Mouse (Mus musculus) left cerebral cortex, adult 18-20 months (tissue): ENCODE measurements around the gene Nfya. TPM values are rescaled to one million over a fixed set of nuclear protein-coding genes. Genes with fewer than 3 reads are reported as not detected.

ENCODE experiments used
- DNase-seq, 2 experiments: peaks; one replicate each; pipeline ENCODE4 v3.0.0; 2021 to 2022; ENCODE audit warnings: low spot score in 2 of 2, mixed read lengths in 1 of 2
- long read RNA-seq, 2 experiments: library from polyadenylated mRNA; stranded (forward); transcript quantifications; one replicate each; pipeline ENCODE4 v2.0.0; 2021
- total RNA-seq, 2 experiments: library from RNA; stranded (reverse); gene quantifications; 2 replicates each; pipeline ENCODE4 v1.2.3; 2021

The Nfya gene
- total RNA-seq: 10 to 100 TPM; 25.2 to 28.7 TPM
- long read RNA-seq, experiment 1, partial matches to known transcripts: 0 of 3 reads
- long read RNA-seq, experiment 1, other reads (novel, unspliced or antisense): 2 of 3 reads
- long read RNA-seq, experiment 2, partial matches to known transcripts: 1 of 4 reads
- long read RNA-seq, experiment 2, other reads (novel, unspliced or antisense): 0 of 4 reads

DNA sequence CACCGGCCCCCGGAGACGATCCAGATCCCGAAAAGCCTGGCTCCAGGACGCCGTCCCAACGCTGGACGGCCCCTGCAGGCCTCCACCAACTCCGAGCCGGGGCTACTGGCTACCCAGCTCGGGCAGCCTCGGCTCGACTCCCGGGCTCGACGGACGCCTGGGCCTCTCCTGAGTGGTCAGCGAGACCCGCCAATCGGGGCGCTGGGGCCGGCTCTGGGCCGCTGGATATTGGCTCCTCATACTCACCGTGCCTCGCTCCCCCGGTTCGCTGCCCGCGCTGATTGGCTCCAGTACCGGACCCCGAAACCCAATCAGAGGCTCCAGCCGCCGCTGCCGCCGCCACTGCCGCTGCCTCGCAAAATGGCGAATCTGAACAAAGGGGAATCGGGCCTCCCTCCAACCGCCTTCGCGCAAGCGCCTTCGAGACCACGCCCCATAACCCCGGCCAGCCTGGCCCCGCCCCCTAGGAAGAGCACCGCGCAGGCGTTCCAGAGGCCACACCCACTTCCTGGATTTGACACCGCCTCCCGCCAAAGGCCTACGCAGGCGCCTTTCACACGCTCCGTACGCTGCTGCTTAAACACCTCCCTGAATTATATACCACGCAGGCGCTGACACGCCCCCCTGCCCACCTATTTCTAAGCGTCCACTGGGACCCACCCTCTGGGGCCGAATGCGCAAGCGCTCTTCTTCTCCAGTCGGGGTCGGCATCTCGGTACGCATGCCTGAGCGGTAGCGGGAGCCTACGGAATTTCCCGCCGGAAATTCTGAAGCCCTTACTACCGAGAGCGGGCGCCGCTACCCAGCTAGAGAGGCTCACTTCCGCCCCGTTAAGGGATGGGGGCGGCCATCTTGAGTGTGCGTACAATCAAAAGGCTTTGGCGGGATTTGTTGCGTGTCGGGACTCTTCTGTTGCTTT lies at the start of gene Nfya, which contains the start of gene Oard1:
Gene Nfya (minus strand): TSS at position 527 of the 919 bp plus-strand sequence.
Gene Oard1 (plus strand): TSS at position 635 of the 919 bp plus-strand sequence.
- DNase-seq: peak; percentile 99 to 100

DNA sequence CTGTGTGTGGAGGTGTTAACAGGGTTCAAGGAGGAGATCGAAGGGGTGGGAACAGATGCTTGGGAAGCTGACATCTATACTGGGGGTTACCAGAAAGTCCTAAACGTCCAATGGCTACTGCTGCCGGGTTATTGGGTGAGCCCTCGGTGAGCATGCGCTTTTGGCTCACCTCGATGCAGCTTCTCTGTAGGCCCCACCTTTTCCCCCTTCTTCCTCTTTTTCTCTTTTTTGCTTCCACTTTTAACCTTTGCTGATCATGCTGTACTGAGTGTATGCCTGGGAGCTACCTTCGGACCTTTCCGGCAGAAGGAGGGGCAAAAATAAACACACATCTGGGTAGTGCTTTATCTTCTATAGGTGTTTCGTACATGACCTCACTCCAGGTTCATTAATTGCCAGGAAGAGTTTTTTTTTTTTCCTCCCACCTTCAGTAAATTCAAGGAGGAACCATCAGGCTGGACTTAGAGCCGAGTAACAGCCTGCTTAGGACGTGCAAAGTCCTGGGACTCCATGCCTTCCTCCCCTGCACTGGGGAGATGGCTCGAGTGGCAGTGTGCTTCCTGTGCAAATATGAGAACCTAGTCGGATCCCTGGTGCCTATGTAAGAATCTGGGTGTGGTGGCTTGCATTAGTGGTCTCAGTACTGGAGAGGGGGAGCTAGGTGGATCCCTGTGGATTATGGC lies 48.4 kb upstream of the Nfya start:
- DNase-seq: no peak

DNA sequence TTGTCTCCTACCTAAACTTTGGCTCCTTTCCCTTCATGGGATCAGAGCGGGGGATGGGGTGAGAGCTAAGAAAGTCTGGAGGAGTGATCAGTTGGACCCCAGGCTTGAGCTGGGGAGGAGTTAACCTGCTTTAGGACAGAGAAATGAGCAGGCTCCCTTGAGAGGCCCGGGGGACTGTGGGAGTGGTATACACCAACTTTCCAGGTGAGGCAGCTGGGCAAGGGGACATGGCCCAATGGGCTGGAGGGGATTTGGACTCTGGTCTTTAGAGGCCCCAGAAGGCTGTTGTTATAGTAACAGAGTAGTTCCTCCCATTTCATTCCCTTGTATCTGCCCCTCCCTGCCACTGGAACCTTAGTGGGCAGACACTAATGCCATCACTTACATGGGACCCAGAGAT lies 46.2 kb upstream of the Nfya start:
- no peak for DNase-seq

DNA sequence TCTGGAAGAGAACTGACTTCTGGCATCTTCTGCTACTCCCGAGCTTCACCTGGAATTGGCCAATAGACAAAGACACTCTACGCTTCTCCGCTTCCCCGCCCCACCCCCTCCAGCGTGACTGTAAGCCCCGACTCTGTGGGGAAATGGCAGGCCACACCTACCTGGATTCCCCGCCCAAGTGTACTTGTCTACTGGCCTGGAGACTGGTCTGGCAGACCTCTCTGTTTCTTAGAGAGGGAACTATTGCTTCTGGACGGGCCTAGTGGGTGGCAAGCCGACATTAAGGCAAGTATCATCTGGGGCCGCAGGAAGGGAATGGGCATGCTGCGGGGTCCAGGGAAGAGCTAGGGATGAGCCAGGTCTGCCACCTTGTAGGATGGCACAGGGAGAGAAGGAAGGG lies 45.0 kb upstream of the Nfya start, which contains the start of gene Unc5cl:
Gene Unc5cl (plus strand): TSS at position 214 of the 400 bp plus-strand sequence.
- no peak for DNase-seq

DNA sequence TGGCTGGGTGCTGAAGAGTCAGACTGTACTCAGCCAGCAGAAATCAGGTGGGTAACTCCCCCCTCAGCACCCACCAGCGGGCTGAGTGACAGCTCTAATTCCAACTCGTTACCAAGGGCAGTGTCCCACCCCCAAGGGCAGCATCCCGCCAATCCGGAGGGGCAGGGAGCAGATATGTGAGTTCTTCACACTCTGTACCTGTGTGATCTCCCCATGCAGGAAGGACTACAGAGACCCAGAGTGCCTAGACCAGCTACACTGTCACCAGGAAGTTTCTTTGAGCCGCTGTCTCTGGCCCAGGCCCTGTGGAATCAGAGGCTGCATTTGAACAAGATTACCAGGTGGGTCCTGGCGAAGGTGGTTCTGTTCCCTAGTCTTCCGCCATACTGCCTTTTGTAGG lies 44.5 kb upstream of the Nfya start:
- DNase-seq: no peak

DNA sequence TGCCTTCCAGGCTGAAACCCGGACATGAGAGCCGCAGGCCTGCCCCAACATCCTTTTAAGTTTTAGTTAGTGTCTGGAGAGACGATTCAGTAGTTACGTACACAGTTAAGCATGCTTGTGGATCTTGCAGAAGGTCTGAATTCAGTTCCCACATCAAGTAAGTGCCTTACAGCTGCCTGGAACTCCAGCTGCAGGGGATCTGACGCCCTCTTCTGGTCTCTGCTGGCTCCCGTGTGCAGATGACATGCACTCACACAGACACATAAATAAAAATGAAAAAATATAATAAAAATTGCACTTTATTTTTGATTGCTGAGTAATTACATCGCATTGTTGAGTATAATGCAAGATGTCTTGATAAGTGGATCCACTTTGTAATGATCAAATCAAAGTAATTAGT lies 43.8 kb upstream of the Nfya start:
- no peak for DNase-seq

DNA sequence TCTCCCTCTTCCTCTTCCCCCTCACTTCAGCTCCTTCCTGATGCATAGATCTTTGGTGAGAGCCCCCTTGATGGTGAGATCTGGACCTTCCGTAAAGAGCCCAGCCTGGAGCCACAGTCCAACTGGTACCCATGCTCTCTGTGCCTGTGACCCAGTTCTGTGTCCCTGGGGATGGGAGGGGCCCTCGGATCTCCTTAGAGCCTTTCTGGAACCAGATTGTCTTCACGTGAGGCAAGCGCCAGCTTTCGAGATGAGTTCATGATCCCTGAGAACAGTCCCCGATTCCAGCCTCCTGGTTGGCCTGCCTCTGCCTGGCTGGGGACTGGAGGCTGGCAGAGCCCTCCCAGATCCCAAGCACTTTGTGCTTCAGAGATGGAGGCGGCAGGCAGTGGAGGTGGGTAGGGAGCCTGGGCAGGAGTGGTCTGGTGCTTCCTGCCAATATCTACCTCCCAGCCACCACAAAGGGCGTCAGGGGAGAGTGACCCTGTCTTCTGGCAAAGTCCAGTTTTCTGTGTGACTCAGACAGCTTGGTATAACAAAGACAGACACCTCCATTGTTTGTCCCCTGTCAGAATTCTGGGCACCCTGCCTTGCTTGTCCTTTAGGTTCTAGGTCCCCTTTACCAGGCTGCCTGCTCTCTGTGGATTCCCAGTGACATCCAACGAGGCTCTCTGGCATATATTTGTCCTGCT lies 42.2 kb upstream of the Nfya start:
- no peak for DNase-seq

DNA sequence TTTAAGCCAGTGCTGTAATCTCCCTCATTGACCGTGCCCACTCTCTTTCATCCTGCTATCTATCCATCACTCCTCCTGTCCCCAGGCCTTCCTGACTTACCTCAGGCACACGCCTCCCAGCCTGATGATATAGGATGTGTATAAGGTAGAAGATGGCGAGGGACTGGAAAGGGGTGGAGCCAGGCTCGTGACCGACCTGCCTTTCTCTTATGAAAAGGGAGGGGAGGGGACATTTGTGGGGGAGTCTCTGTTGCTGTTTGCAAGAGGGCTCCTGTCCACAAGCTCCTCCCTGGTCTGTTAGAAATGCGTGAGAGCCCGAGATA lies 41.6 kb upstream of the Nfya start, which contains the start of gene Tspo2:
Gene Tspo2 (minus strand): TSS at position 170 of the 323 bp plus-strand sequence.
- no peak for DNase-seq

DNA sequence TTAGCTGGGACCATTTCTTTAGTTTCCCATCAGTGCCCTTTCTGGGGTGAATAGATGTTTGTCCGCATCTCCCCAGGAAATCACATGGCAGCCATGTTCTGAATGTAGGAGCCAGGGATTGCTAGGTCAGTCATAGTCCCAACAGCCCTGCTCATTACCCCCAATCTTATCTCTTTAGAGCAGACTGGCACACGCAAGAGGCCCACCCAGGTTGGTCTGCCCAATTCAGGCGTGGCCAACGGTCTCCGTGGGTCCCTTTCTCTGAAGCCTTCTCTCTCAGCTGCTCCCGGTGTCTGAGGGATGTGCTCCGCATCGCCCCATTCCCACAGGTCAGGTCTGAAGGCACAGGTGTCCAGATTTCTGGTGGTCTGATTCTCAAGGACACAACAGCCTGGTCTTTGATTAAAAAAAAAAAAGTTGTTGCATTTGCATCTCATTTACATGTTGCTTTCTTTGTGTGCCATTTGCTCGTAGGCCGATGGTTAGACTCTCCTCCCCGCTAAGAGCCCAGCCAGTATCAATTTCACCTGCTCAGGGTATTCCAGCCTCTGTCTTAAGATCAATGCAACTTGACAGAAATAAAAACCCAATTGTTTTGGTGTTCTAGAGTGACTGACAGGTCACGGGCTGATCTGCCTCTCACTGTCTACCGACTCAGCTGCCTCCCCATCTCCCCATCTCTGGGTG lies 41.1 kb upstream of the Nfya start:
- no peak for DNase-seq

DNA sequence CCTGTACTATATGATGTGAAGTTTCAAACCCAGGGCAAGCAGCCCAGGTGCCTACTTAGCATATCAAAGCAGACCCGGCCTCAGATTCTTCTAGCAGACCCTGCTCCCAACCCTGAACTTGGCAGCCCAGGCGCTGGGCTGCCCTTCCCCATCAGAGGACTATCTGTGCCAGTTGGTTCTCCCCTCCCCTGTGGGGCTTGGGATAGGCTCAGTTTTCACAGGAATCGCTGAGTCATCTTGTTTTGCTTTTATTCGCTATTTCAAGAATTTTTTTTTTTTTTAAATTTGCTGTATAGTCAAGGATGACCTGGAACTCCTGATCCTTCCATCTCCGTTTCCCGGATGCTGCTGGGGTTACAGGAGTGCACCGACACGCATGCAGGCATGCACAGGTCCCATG lies 38.0 kb upstream of the Nfya start:
- no peak for DNase-seq

DNA sequence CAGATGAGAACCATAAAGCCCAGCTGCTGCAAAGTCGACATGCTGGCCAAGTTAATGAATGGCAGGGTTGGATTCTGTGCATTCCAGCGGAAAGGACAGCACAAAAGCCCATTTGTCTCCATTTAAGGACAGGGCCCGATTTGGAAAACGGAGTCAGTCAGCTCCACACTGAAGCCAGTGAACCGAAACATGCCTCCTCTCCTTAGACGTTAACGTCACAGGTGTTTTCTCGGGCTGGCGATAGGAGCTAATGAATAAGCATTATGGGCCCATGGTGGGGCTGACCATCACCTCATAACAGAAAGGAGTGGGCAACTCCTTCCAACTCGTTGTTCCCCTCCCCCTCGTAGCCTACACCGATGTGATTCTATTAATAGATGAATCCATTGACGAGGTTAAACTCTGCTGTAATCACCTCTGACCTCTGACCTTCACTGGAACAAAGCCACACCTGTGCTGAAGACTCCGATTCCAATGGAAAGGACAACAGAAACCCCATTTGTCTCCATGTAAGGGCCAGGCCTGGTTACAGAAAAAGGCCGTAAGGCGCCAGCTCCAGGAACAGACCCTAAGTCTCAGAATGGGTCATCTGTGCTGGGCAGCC lies 33.9 kb upstream of the Nfya start:
- no peak for DNase-seq

DNA sequence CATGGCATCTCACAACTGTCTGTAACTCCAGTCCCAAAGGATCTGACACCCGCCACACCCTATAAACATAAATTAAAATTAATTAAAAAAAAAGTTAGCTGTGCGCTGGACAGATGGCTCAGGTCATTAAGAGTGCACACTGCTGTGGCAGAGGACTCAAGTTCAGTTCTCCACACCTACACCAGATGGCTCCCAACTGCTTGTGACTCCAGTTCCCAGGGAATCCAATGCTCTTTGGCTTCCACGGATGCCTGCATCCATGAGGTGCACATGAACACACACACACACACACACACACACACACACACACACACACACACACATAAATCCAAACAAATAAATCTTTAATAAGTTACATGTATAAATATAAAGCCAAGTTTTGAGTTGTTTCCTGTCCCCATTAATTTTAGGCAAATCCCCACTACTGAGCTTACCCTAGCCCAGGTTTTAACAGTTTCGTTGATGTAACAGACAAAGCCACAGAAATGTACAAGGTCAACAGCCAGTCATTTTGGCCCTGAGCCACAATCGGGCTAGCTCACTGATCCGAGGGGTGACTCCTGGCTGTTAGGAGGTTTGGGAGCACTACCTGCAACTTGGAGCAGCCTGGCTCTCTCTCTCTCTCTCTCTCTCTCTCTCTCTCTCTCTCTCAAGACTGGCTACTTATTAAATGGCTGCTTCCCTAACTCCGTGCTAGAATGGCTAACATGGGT lies 33.2 kb upstream of the Nfya start:
- no peak for DNase-seq

DNA sequence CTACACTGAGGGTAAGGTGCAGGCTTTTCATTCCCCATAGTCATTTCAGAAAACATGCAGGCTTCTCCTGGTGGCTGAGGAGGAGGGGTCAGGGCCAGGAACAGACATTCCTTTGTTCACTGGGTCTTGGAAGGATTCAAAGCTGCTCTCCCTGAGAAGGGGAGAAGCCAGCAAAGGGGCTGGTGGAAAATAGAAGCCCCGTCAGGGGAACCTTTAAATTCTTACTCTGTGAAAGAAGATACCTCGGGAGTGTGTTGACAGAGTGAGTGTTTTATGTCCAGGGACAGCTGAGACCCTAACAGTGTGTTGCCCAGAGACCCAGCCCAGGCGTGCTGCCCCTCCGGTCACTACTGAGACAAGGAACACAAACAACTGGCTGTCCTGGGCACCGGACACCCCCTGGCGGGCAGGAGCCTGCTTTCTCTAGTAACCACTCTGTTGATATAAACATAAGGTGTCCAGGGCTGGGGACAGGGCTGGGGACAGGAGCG lies 27.8 kb upstream of the Nfya start:
- DNase-seq: no peak

DNA sequence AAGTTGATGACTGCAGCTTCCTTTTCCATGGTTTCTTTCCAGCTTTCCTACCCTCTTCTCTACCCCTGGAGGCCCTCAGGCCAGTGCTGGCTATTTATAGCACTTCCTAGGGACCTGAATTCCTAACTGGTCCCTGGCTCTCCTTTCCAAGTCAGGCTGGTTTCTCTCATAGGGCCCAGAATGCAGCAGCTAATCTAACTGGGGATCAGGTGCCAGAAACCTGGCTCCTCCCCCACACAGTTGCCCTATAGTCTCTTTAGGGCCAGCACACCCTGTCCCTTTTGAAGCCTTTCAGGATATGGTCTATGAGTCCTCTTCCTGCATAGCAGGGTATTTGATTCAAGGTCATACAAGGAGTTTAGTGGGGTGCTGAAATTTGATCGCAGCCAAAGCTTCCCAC lies 26.8 kb upstream of the Nfya start:
- DNase-seq: no peak

DNA sequence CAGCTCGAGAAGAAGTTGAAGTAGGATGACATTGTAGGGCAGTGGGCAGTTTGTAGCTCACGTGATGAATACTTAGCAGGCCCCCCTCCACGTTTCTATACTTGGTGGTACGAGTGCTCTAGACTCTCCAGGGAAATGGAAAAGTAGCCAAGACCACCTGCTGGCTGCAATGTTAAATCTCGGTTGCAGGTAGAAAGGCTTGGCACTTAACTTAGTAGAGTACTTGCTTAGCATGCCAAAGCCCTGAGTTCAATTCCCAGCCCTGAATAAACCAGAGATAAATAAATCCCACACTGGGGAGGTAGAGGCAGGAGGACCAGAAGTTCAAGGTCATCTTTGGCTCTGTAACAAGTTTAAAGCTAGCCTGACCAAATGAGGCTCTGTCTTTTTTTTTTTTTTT lies 24.8 kb upstream of the Nfya start:
- no peak for DNase-seq

DNA sequence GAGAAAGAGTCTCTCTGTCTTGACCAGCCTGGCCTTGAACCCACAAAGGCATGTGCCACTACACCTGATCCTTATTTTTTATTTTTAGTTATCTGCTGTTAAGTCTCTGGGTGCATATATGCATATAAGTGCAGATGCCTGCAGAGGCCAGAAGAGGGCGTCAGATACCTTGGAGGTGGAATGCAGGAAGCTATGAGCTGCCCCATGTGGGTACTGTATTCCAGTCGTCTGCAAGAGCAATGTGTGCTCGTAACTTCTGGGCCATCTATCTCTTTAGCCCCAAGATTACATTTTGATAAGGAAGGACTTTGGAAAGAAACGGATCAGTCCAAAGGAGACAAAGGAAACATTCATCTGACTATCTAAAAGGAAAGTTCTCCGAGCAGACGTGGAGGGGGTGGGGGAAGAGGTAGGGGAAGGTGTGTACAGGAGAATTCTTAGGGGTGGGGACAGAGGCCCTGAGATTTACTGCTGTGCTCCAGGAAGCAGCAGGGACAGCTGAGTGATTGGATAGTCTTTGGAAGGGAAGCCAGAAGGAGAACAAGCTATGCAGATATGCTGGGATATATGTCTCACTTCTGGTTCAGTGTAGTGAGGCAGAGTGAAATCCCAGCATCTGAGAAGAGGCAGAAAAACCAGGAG lies 24.1 kb upstream of the Nfya start:
- DNase-seq: no peak

DNA sequence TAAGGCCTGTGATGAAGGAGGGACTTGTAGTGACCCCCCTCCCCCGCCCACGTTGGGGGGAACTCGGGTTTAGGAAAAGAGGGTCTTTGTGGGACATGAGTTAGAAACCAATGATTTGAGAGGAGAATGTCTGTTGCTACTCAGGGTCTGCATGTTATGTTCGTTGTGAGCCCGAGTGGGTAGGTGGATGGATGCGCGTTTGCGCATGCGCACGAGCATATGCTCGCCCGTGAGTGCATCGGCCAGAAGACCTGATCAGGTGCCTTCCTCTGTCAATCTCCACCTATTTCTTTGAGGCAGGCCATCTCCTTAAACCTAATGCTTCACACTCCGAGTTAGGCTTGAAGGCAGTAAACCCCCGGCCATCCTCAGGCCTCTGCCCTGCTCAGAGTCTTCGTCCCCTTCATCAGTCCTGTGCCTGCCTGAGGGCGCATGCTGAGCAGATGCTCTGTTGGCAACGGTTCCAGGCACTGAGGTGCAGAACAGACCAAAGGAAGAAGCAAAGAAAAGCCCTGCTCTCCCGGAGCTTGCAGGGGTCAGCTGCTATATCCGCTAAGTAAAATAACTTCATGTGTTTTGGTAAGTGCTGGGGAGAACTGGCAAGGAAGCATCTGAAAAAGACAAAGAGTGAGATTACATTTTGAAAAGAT lies 23.4 kb upstream of the Nfya start:
- no peak for DNase-seq

DNA sequence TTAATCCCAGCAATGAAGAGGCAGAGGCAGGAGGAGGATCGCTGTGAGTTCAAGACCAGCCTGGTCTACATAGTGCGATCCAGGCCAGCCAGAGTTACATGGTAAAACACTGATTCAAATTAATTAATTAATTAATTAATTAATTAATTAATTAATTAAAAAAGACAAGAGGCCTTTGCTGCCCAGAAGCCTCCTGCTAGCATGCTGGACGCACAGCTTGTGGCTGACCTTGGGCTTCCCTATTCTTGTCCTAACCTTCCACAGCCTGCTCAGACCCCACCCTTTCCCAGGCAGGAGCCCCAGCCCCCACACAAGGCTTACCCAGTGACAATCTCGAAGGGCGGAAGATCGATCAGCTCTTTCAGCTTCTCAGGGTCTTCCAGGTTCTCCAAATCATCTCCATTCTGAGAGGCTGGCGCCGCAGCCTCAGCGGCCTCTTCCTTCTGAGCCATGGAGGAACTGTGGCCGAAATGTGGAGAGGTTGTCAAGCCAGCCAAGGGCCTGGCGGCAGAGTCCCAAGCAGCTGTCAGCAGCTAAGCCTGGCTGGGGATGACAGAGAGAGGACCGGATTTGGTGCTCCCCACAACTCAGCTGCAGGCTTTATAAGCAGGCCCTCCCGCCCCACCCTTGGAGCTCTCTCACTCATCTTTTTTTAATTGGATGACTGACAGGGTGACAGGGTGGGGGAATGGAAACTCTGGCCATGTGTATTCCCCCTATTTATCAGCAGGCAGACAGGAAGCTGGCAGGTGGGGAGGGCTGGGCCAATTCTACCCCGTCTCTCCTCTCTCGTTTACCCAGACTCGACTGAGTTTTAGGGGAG lies 22.7 kb upstream of the Nfya start, which contains the start of gene Apobec2:
Gene Apobec2 (minus strand): TSS at position 773 of the 823 bp plus-strand sequence.
- no peak for DNase-seq
